Mouse (Mus musculus) stomach, postnatal 0 days (tissue): ENCODE results near the gene Fgfr2. TPM values are rescaled to one million over a fixed set of nuclear protein-coding genes. Genes with fewer than 3 reads are reported as not detected.

Experiments used
- ATAC-seq: fragments of 200-750 bp; cut with Nextera tagmentation; 2 replicates; pipeline ENCODE4 v1.8.0; 2017; ENCODE audit not compliant: low FRiP score, low TSS enrichment
- DNase-seq: peaks from one replicate; pipeline ENCODE4 v3.0.0-alpha.2; 2016; ENCODE audit warnings: low spot score
- H3K27ac ChIP-seq: fragments of 300-500 bp; sonication (generic); replicated peaks from 2 replicates; pipeline ENCODE4 v1.5.1; 2014; ENCODE audit warnings: mild to moderate bottlenecking, control low read depth
- H3K27me3 ChIP-seq: fragments of 300-500 bp; sonication (generic); 2 replicates; pipeline ENCODE4 v1.6.1; 2014; ENCODE audit warnings: low read length; ENCODE audit not compliant: control insufficient read depth, insufficient read depth
- H3K36me3 ChIP-seq: fragments of 300-500 bp; sonication (generic); 2 replicates; pipeline ENCODE4 v1.6.1; 2014; ENCODE audit warnings: low read length, mixed read lengths; ENCODE audit not compliant: control insufficient read depth, insufficient read depth
- H3K4me1 ChIP-seq: fragments of 300-500 bp; sonication (generic); replicated peaks from 2 replicates; pipeline ENCODE4 v1.6.1; 2014; ENCODE audit warnings: antibody characterized with exemption; ENCODE audit not compliant: control insufficient read depth, insufficient read depth
- H3K4me2 ChIP-seq: fragments of 300-500 bp; sonication (generic); replicated peaks from 2 replicates; pipeline ENCODE4 v1.6.1; 2014; ENCODE audit warnings: low read depth, mild to moderate bottlenecking, control low read depth, moderate library complexity
- H3K4me3 ChIP-seq: fragments of 300-500 bp; sonication (generic); 2 replicates; pipeline ENCODE4 v1.5.1; 2014; ENCODE audit warnings: low read depth, low read length, control low read depth
- H3K9ac ChIP-seq: fragments of 300-500 bp; sonication (generic); 2 replicates; pipeline ENCODE4 v1.6.1; 2014; ENCODE audit warnings: mild to moderate bottlenecking, low read length, control low read depth, mixed read lengths
- H3K9me3 ChIP-seq: fragments of 300-500 bp; sonication (generic); 2 replicates; pipeline ENCODE4 v1.6.1; 2016; ENCODE audit warnings: low read length; ENCODE audit not compliant: control insufficient read depth
- CTCF ChIP-seq: IDR thresholded peaks from 2 replicates; pipeline ENCODE4 v1.5.1; 2016; ENCODE audit warnings: antibody characterized with exemption, low read depth, mild to moderate bottlenecking, moderate library complexity
- EP300 ChIP-seq: optimal IDR thresholded peaks from 2 replicates; pipeline ENCODE3; 2016; ENCODE audit warnings: antibody characterized with exemption
- WGBS: fragments of 180-500 bp; shearing (Covaris S2); extraction: QIAGEN DNeasy Blood & Tissue Kit; methylation state at CpG from one replicate; pipeline ENCODE4 v1.1.7; 2014; 5-methylcytosine and 5-hydroxymethylcytosine counted together
- polyA plus RNA-seq: library from polyadenylated mRNA; unstranded; fragments of >200 nt; fragmentation: Nextera tagmentation; extraction: Ambion mirVana; gene quantifications from 2 replicates; pipeline ENCODE4 v1.2.1, GENCODE M21; 2015

The Fgfr2 gene
- polyA plus RNA-seq, 1 experiment from 2014 or later = 60.8 TPM

GRCm38 (mm10) chr7:132258817-132259216 is 864.3 kb downstream of the Fgfr2 start:
- H3K27me3 ChIP-seq = no peaks in the 10 kb centered on the region
- no peaks in the 10 kb centered on the region for H3K9me3 ChIP-seq
- peak overlapping the region; percentile 71 for H3K27ac ChIP-seq
- 26% methylated on average over 7 of the region's 7 CpGs for WGBS
- no peak overlapping the region for H3K4me3 ChIP-seq
- H3K36me3 ChIP-seq = peaks cover 4% of the 10 kb centered on the region; the same call in 1 of the 2 replicates
- TF ChIP-seq EP300 (no peak), CTCF (no peak)
- DNase-seq (peak; percentile 47), ATAC-seq (peak; percentile 80)
- peaks cover 2% of the 10 kb centered on the region; the same call in 1 of the 2 replicates for H3K4me1 ChIP-seq
- no peak overlapping the region for H3K9ac ChIP-seq
- no peak overlapping the region for H3K4me2 ChIP-seq

GRCm38 (mm10) chr7:132258216-132258615 is 864.9 kb downstream of the Fgfr2 start:
- Histone ChIP-seq H3K9me3 (no peaks in the 10 kb centered on the region), H3K36me3 (peaks cover 3% of the 10 kb centered on the region; the same call in 1 of the 2 replicates), H3K27me3 (no peaks in the 10 kb centered on the region), H3K4me3 (no peak overlapping the region), H3K27ac (0 out of 2 replicates have a peak overlapping the region, but pooled peaks have one; percentile 45), H3K4me2 (no peak overlapping the region), H3K9ac (no peak overlapping the region), H3K4me1 (peaks cover 2% of the 10 kb centered on the region; the same call in 1 of the 2 replicates)
- 47% methylated on average over 5 of the region's 5 CpGs for WGBS
- DNase-seq (no peak), ATAC-seq (no peak)
- TF ChIP-seq EP300 (no peak), CTCF (no peak)

- no peak for DNase-seq
- no peak for ATAC-seq
- H3K36me3 ChIP-seq = no peaks in the 10 kb centered on the region; the same call in 1 of the 2 replicates
- H3K27me3 ChIP-seq = no peaks in the 10 kb centered on the region
- H3K27ac ChIP-seq = no peak overlapping the region
- H3K9me3 ChIP-seq = no peaks in the 10 kb centered on the region
- 83% methylated on average over 5 of the region's 5 CpGs for WGBS
- TF ChIP-seq CTCF (no peak), EP300 (no peak)
- no peak overlapping the region for H3K9ac ChIP-seq
- no peak overlapping the region for H3K4me3 ChIP-seq
- no peaks in the 10 kb centered on the region for H3K4me1 ChIP-seq
- no peak overlapping the region for H3K4me2 ChIP-seq
Observed at GRCm38 (mm10) chr7:132253513-132253912, 869.6 kb downstream of the Fgfr2 start.

- 91% methylated on average over 4 of the region's 4 CpGs for WGBS
- ATAC-seq = no peak
- no peak overlapping the region for H3K9ac ChIP-seq
Observed at GRCm38 (mm10) chr7:132253078-132253477, 870.1 kb downstream of the Fgfr2 start.

GRCm38 (mm10) chr7:132249563-132250119 is 873.5 kb downstream of the Fgfr2 start:
- no peaks in the 10 kb centered on the region for H3K27me3 ChIP-seq
- no peak overlapping the region for H3K4me2 ChIP-seq
- H3K9me3 ChIP-seq = no peaks in the 10 kb centered on the region
- H3K36me3 ChIP-seq = peaks cover 6% of the 10 kb centered on the region
- ATAC-seq = no peak
- WGBS = 57% methylated on average over 10 of the region's 10 CpGs
- H3K4me1 ChIP-seq = no peaks in the 10 kb centered on the region
- H3K9ac ChIP-seq = no peak overlapping the region; the same call in 1 of the 2 replicates
- H3K4me3 ChIP-seq = no peak overlapping the region
- TF ChIP-seq CTCF (no peak), EP300 (no peak)
- DNase-seq = no peak
- H3K27ac ChIP-seq = no peak overlapping the region

More at GRCm38 (mm10) chr7:132253078-132253477, 870.1 kb downstream of the Fgfr2 start:
- DNase-seq = no peak
- no peak for TF ChIP-seq CTCF
- TF ChIP-seq EP300 = no peak
- Histone ChIP-seq H3K27me3 (no peaks in the 10 kb centered on the region), H3K4me3 (no peak overlapping the region), H3K27ac (no peak overlapping the region), H3K36me3 (no peaks in the 10 kb centered on the region; the same call in 1 of the 2 replicates), H3K4me1 (no peaks in the 10 kb centered on the region), H3K9me3 (no peaks in the 10 kb centered on the region), H3K4me2 (no peak overlapping the region)

- TF ChIP-seq EP300 (no peak), CTCF (no peak)
- Histone ChIP-seq H3K9me3 (no peaks in the 10 kb centered on the region), H3K4me2 (no peak overlapping the region), H3K4me1 (no peaks in the 10 kb centered on the region), H3K9ac (no peak overlapping the region), H3K36me3 (peaks cover 6% of the 10 kb centered on the region), H3K4me3 (no peak overlapping the region), H3K27ac (no peak overlapping the region), H3K27me3 (no peaks in the 10 kb centered on the region)
- 28% methylated on average over 11 of the region's 11 CpGs for WGBS
- no peak for ATAC-seq
- DNase-seq = no peak
Observed at GRCm38 (mm10) chr7:132247567-132247966, 875.6 kb downstream of the Fgfr2 start.
